Mouse (Mus musculus) gastrocnemius, adult 2 months (tissue): ENCODE results near the gene Ptpn4. TPM values are rescaled to one million over a fixed set of nuclear protein-coding genes. Genes with fewer than 3 reads are reported as not detected.

Experiments used
- DNase-seq: peaks from one replicate; pipeline ENCODE4 v3.0.0; 2022
- H3K27ac ChIP-seq: fragments of 200-600 bp; 2 replicates; pipeline ENCODE4 v1.8.1; 2022; ENCODE audit warnings: mild to moderate bottlenecking
- H3K4me3 ChIP-seq: fragments of 200-600 bp; 2 replicates; pipeline ENCODE4 v1.8.1; 2022; ENCODE audit warnings: mild to moderate bottlenecking, moderate library complexity
- CTCF ChIP-seq: fragments of 200-600 bp; IDR thresholded peaks from 2 replicates; pipeline ENCODE4 v1.8.1; 2022; ENCODE audit warnings: antibody characterized with exemption, mild to moderate bottlenecking, moderate library complexity
- intact Hi-C: fragments of 180-260 bp; cut with DNase I; formaldehyde crosslinking; loops from one replicate; pipeline ENCODE4 v1.15.1; 2025
- long read RNA-seq, 2 experiments: library from polyadenylated mRNA; stranded (forward); transcript quantifications; one replicate each; pipeline ENCODE4 v2.0.0; 2021
- total RNA-seq, 2 experiments: library from RNA; stranded (reverse); gene quantifications; 2 replicates each; pipeline ENCODE4 v1.2.3; 2021

The Ptpn4 gene
- 10 to 100 TPM; 25.8 to 39.1 TPM for total RNA-seq
- long read RNA-seq, experiment 1, full-length matches to known transcripts, result 5 of 15 reads
- long read RNA-seq, experiment 1, partial matches to known transcripts, result 1 of 15 reads
- long read RNA-seq, experiment 1, other reads (novel, unspliced or antisense), result 9 of 15 reads
- long read RNA-seq, experiment 2, full-length matches to known transcripts, result 3 of 9 reads
- long read RNA-seq, experiment 2, partial matches to known transcripts, result 1 of 9 reads
- long read RNA-seq, experiment 2, other reads (novel, unspliced or antisense), result 5 of 9 reads

GRCm38 (mm10) chr1:119837035-119837751 is at the start of gene Ptpn4:
Ptpn4 (minus strand) TSS chr1:119837613.
- TF ChIP-seq CTCF, result no peak
- H3K4me3 ChIP-seq, result peak within 1 kb of the TSS; percentile 95
- intact Hi-C loops, result loop anchor here (2.0 to 10.0 kb wide), 2 partner anchors 76 to 278 kb away; partner anchors contain the start of gene Tmem177
- peak; percentile 99 for DNase-seq
- H3K27ac ChIP-seq, result peak within 1 kb of the TSS; percentile 95

- Histone ChIP-seq H3K27ac (peak overlapping the region; percentile 55), H3K4me3 (peak overlapping the region; percentile 36)
- intact Hi-C loops, result loop anchor here (5.0 kb wide), 1 partner anchor 39 kb away; no protein-coding TSS in a partner anchor
- no peak for TF ChIP-seq CTCF
- no peak for DNase-seq
These were observed 48.9 kb upstream of the Ptpn4 start for GRCm38 (mm10) chr1:119886320-119886719.

- intact Hi-C loops, result no loop called here
- no peak for TF ChIP-seq CTCF
- DNase-seq, result no peak
- H3K27ac ChIP-seq, result no peak overlapping the region
- no peak overlapping the region for H3K4me3 ChIP-seq
These were observed 46.9 kb upstream of the Ptpn4 start for GRCm38 (mm10) chr1:119884272-119884671.

- intact Hi-C loops, result no loop called here
- Histone ChIP-seq H3K27ac (peak overlapping the region; percentile 16; the same call in 1 of the 2 replicates), H3K4me3 (peak overlapping the region; percentile 15; the same call in 1 of the 2 replicates)
- DNase-seq, result peak; percentile 39
- no peak for TF ChIP-seq CTCF
These were observed 41.5 kb upstream of the Ptpn4 start for GRCm38 (mm10) chr1:119878909-119879308.

- Histone ChIP-seq H3K4me3 (no peak overlapping the region), H3K27ac (no peak overlapping the region)
- no peak for TF ChIP-seq CTCF
- DNase-seq, result no peak
- intact Hi-C loops, result no loop called here
These were observed 40.1 kb upstream of the Ptpn4 start for GRCm38 (mm10) chr1:119877469-119877868.

GRCm38 (mm10) chr1:119868395-119869161 is 31.2 kb upstream of the Ptpn4 start:
- no peak overlapping the region for H3K27ac ChIP-seq
- intact Hi-C loops, result no loop called here
- no peak overlapping the region for H3K4me3 ChIP-seq
- no peak for DNase-seq
- TF ChIP-seq CTCF, result no peak

- Histone ChIP-seq H3K4me3 (no peak overlapping the region), H3K27ac (no peak overlapping the region)
- TF ChIP-seq CTCF, result no peak
- intact Hi-C loops, result no loop called here
- DNase-seq, result no peak
These were observed 29.9 kb upstream of the Ptpn4 start for GRCm38 (mm10) chr1:119867300-119867699.

GRCm38 (mm10) chr1:119865311-119865710 is 27.9 kb upstream of the Ptpn4 start:
- Histone ChIP-seq H3K27ac (no peak overlapping the region), H3K4me3 (no peak overlapping the region)
- TF ChIP-seq CTCF, result no peak
- no peak for DNase-seq
- intact Hi-C loops, result no loop called here

- TF ChIP-seq CTCF, result no peak
- Histone ChIP-seq H3K4me3 (no peak overlapping the region), H3K27ac (no peak overlapping the region)
- DNase-seq, result no peak
- intact Hi-C loops, result no loop called here
These were observed 26.3 kb upstream of the Ptpn4 start for GRCm38 (mm10) chr1:119863507-119864296.

- DNase-seq, result no peak
- TF ChIP-seq CTCF, result no peak
- no peak overlapping the region for H3K27ac ChIP-seq
- intact Hi-C loops, result no loop called here
- no peak overlapping the region for H3K4me3 ChIP-seq
These were observed 22.2 kb upstream of the Ptpn4 start for GRCm38 (mm10) chr1:119859566-119859965.

GRCm38 (mm10) chr1:119852980-119853379 is 15.6 kb upstream of the Ptpn4 start:
- intact Hi-C loops, result no loop called here
- Histone ChIP-seq H3K27ac (no peak overlapping the region), H3K4me3 (no peak overlapping the region)
- DNase-seq, result no peak
- TF ChIP-seq CTCF, result no peak

- TF ChIP-seq CTCF, result no peak
- H3K27ac ChIP-seq, result no peak overlapping the region
- intact Hi-C loops, result no loop called here
These were observed 14.9 kb upstream of the Ptpn4 start for GRCm38 (mm10) chr1:119852339-119852738.

More at GRCm38 (mm10) chr1:119852339-119852738, 14.9 kb upstream of the Ptpn4 start:
- DNase-seq, result no peak
- no peak overlapping the region for H3K4me3 ChIP-seq
